Mouse (Mus musculus): ENCODE results near the gene Rnf183. TPM values are rescaled to one million over a fixed set of nuclear protein-coding genes. Genes with fewer than 3 reads are reported as not detected.

The Rnf183 gene
- total RNA-seq, 1 experiment: 0.89 TPM

DNA sequence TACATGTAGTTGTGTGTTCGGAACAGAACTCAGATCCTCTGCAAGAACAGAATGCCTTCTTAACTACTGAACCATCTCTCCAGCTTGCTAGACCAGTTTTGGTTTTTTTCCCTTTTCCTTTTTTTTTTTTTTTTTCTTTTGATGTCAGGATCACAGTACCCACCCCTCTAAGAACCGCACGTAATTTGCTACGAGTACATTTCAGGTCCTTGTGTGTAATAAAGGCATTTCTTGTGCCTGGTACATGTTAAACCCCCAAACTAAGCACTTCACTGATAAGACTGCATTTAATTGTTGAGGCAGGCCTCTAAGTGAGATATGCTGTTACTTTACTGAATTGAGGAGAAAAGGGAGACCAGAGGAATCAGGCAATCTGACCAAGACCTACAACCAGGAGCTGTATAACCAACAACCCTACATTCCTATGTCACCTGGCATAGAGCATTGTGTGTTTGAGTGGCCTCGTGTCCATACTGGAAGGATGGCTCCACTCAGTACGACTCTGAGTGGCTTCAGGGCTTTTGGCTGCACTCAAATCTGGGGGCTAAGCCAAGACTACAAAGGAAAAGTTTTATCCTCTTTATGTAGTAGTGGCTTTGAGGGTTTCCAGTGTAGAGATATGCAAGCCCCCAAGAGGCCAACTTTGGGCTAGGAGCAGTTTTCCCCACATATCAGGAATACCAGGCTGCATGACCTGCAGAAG, 42.6 kb upstream of the Rnf183 start:
- Histone ChIP-seq H3K9ac (ENCODE audit: insufficient read depth, low read depth, low read length, poor library complexity, severe bottlenecking) (no peak overlapping the region), H3K27ac (ENCODE audit: insufficient read depth, low read depth, low read length, poor library complexity, severe bottlenecking) (no peak overlapping the region), H3K36me3 (ENCODE audit: control insufficient read depth, insufficient read depth, low read length, poor library complexity, severe bottlenecking) (no peaks in the 10 kb centered on the region), H3K4me3 (ENCODE audit: insufficient read depth in 1 of 2, low read depth in 1 of 2, low read length in 2 of 2, poor library complexity in 1 of 2, severe bottlenecking in 1 of 2) (no peak overlapping the region), H3K9me3 (ENCODE audit: control insufficient read depth, insufficient read depth, low read depth, low read length) (no peaks in the 10 kb centered on the region), H3K4me1 (ENCODE audit: control insufficient read depth in 2 of 2, insufficient read depth in 2 of 2, low read length in 2 of 2, poor library complexity in 1 of 2) (no peaks in the 10 kb centered on the region)
- in situ Hi-C loops (cut with MboI; ENCODE audit: low sequenced_read_pairs in 2 of 2, unreplicated experiment in 2 of 2): no loop called here
- DNase-seq (ENCODE audit: low read depth, low spot score): no peak
- TF ChIP-seq ZNF384 (IDR thresholded peaks at IDR 0.05; ENCODE audit: low read depth, low read length) (no peak), MAFK (IDR thresholded peaks at IDR 0.05; ENCODE audit: insufficient read depth, low read depth, low read length) (no peak), ZC3H11A (IDR thresholded peaks at IDR 0.05; ENCODE audit: borderline replicate concordance, low read depth, low read length) (no peak), HCFC1 (IDR thresholded peaks at IDR 0.05; ENCODE audit: borderline replicate concordance, insufficient read depth, low read length) (no peak), CHD2 (IDR thresholded peaks at IDR 0.05; ENCODE audit: low read depth, low read length) (no peak)

DNA sequence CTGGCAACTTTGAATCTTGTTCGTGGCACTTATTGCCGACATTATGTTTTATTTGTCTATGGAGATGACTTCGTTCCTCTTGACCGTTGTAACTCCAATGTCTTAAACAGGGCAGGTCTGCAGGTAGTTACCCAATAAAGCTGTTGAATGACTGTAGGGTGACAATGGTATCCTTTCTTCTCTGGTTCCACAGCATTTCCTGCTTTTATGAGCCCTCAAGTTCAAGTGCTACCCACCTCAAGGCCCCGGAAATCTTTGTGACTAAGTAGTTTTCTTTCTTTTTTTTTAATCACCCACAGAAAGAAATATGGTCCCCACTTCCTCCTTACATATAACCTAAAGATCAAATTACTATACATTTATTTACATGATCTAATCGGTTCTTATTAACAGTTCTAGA, 40.7 kb upstream of the Rnf183 start:
- in situ Hi-C loops (cut with MboI; ENCODE audit: low sequenced_read_pairs in 2 of 2, unreplicated experiment in 2 of 2): no loop called here
- TF ChIP-seq ZNF384 (IDR thresholded peaks at IDR 0.05; ENCODE audit: low read depth, low read length) (no peak), CHD2 (IDR thresholded peaks at IDR 0.05; ENCODE audit: low read depth, low read length) (no peak), HCFC1 (IDR thresholded peaks at IDR 0.05; ENCODE audit: borderline replicate concordance, insufficient read depth, low read length) (no peak), ZC3H11A (IDR thresholded peaks at IDR 0.05; ENCODE audit: borderline replicate concordance, low read depth, low read length) (no peak), MAFK (IDR thresholded peaks at IDR 0.05; ENCODE audit: insufficient read depth, low read depth, low read length) (no peak)
- H3K9ac ChIP-seq (ENCODE audit: insufficient read depth, low read depth, low read length, poor library complexity, severe bottlenecking): no peak overlapping the region
- no peak overlapping the region for H3K4me3 ChIP-seq (ENCODE audit: insufficient read depth in 1 of 2, low read depth in 1 of 2, low read length in 2 of 2, poor library complexity in 1 of 2, severe bottlenecking in 1 of 2)
- no peaks in the 10 kb centered on the region for H3K9me3 ChIP-seq (ENCODE audit: control insufficient read depth, insufficient read depth, low read depth, low read length)
- H3K4me1 ChIP-seq (ENCODE audit: control insufficient read depth in 2 of 2, insufficient read depth in 2 of 2, low read length in 2 of 2, poor library complexity in 1 of 2): no peaks in the 10 kb centered on the region
- DNase-seq (ENCODE audit: low read depth, low spot score): no peak
- no peaks in the 10 kb centered on the region for H3K36me3 ChIP-seq (ENCODE audit: control insufficient read depth, insufficient read depth, low read length, poor library complexity, severe bottlenecking)
- H3K27ac ChIP-seq (ENCODE audit: insufficient read depth, low read depth, low read length, poor library complexity, severe bottlenecking): no peak overlapping the region

DNA sequence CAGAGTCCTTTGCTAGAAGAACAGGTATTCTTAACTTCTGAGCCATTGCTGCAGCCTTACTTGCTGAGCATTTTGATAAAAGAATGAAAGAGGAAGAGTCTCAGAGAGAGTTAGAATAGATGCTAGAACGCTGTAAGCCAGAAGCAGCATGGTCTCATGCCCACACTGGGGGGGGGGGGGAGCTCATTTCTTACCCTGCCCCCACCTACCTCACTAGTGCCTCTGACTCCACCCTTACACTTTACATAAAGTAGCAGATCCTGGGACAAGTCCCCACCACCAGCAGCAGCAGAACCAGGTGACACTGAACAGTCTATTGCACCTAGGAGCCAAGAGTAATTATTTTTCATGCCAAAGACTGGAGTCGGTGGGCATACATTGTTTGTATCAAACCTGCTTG, 40.1 kb upstream of the Rnf183 start:
- H3K9ac ChIP-seq (ENCODE audit: insufficient read depth, low read depth, low read length, poor library complexity, severe bottlenecking): no peak overlapping the region
- TF ChIP-seq MAFK (IDR thresholded peaks at IDR 0.05; ENCODE audit: insufficient read depth, low read depth, low read length) (no peak), HCFC1 (IDR thresholded peaks at IDR 0.05; ENCODE audit: borderline replicate concordance, insufficient read depth, low read length) (no peak), CHD2 (IDR thresholded peaks at IDR 0.05; ENCODE audit: low read depth, low read length) (no peak), ZC3H11A (IDR thresholded peaks at IDR 0.05; ENCODE audit: borderline replicate concordance, low read depth, low read length) (no peak), ZNF384 (IDR thresholded peaks at IDR 0.05; ENCODE audit: low read depth, low read length) (no peak)
- no peak overlapping the region for H3K4me3 ChIP-seq (ENCODE audit: insufficient read depth in 1 of 2, low read depth in 1 of 2, low read length in 2 of 2, poor library complexity in 1 of 2, severe bottlenecking in 1 of 2)
- no peaks in the 10 kb centered on the region for H3K36me3 ChIP-seq (ENCODE audit: control insufficient read depth, insufficient read depth, low read length, poor library complexity, severe bottlenecking)
- H3K27ac ChIP-seq (ENCODE audit: insufficient read depth, low read depth, low read length, poor library complexity, severe bottlenecking): no peak overlapping the region
- no peaks in the 10 kb centered on the region for H3K4me1 ChIP-seq (ENCODE audit: control insufficient read depth in 2 of 2, insufficient read depth in 2 of 2, low read length in 2 of 2, poor library complexity in 1 of 2)
- no peak for DNase-seq (ENCODE audit: low read depth, low spot score)
- H3K9me3 ChIP-seq (ENCODE audit: control insufficient read depth, insufficient read depth, low read depth, low read length): no peaks in the 10 kb centered on the region
- in situ Hi-C loops (cut with MboI; ENCODE audit: low sequenced_read_pairs in 2 of 2, unreplicated experiment in 2 of 2): no loop called here

DNA sequence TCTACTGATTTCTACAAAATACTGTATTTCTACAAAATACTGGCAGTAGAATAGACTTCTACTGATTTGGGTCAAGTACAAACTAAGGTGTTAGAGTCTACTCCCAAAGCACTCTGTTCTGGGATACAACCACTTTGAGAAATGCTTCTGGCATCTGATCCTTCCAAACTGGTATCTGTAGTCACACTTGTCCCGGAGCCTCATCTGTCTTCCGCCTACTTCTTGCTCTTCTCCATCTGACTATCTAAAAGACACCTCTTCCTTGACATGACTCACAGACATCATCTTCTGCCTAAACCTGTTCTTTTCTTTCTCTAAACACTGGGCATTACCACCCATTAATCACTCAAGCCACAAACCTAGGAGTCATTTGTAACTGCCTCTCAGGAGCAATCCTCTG, 37.0 kb upstream of the Rnf183 start:
- Histone ChIP-seq H3K27ac (ENCODE audit: insufficient read depth, low read depth, low read length, poor library complexity, severe bottlenecking) (no peak overlapping the region), H3K36me3 (ENCODE audit: control insufficient read depth, insufficient read depth, low read length, poor library complexity, severe bottlenecking) (0 out of 2 replicates have a peak, but pooled peaks cover 4% of the 10 kb centered on the region), H3K4me1 (ENCODE audit: control insufficient read depth in 2 of 2, insufficient read depth in 2 of 2, low read length in 2 of 2, poor library complexity in 1 of 2) (0 out of 4 replicates have a peak, but pooled peaks cover 0 to 2% of the 10 kb centered on the region in 2 experiments), H3K4me3 (ENCODE audit: insufficient read depth in 1 of 2, low read depth in 1 of 2, low read length in 2 of 2, poor library complexity in 1 of 2, severe bottlenecking in 1 of 2) (no peak overlapping the region), H3K9ac (ENCODE audit: insufficient read depth, low read depth, low read length, poor library complexity, severe bottlenecking) (no peak overlapping the region), H3K9me3 (ENCODE audit: control insufficient read depth, insufficient read depth, low read depth, low read length) (no peaks in the 10 kb centered on the region)
- DNase-seq (ENCODE audit: low read depth, low spot score): no peak
- in situ Hi-C loops (cut with MboI; ENCODE audit: low sequenced_read_pairs in 2 of 2, unreplicated experiment in 2 of 2): no loop called here
- TF ChIP-seq CHD2 (IDR thresholded peaks at IDR 0.05; ENCODE audit: low read depth, low read length): no peak
- no peak for TF ChIP-seq MAFK (IDR thresholded peaks at IDR 0.05; ENCODE audit: insufficient read depth, low read depth, low read length)
- no peak for TF ChIP-seq ZNF384 (IDR thresholded peaks at IDR 0.05; ENCODE audit: low read depth, low read length)
- TF ChIP-seq ZC3H11A (IDR thresholded peaks at IDR 0.05; ENCODE audit: borderline replicate concordance, low read depth, low read length): no peak

Data from ES-E14 (cell line).